Mouse (Mus musculus) brain, embryonic 14.5 days (tissue): ENCODE measurements at regions not wholly inside any gene's neighbourhood (a gene's known extent, or its start where the extent isn't known, plus 50 kb on each side); places are given as distances from the start of the nearest gene placed in this dataset.

ENCODE experiments used
- DNase-seq: peaks from one replicate; pipeline ENCODE4 v3.0.0-alpha.2; 2011; ENCODE audit warnings: low read depth
- CTCF ChIP-seq: fragments of 200-500 bp; IDR thresholded peaks from 2 replicates; pipeline ENCODE4 v1.5.1; 2012; ENCODE audit warnings: inconsistent platforms, mild to moderate bottlenecking, moderate library complexity, borderline replicate concordance; ENCODE audit not compliant: insufficient read depth, insufficient read length; ENCODE audit errors: extremely low read depth
- POLR2A ChIP-seq: fragments of 200-500 bp; IDR thresholded peaks from 2 replicates; pipeline ENCODE4 v1.6.1; 2012; ENCODE audit warnings: mild to moderate bottlenecking, inconsistent platforms, borderline replicate concordance; ENCODE audit not compliant: poor library complexity, insufficient read depth, insufficient read length, severe bottlenecking; ENCODE audit errors: extremely low read depth

DNA sequence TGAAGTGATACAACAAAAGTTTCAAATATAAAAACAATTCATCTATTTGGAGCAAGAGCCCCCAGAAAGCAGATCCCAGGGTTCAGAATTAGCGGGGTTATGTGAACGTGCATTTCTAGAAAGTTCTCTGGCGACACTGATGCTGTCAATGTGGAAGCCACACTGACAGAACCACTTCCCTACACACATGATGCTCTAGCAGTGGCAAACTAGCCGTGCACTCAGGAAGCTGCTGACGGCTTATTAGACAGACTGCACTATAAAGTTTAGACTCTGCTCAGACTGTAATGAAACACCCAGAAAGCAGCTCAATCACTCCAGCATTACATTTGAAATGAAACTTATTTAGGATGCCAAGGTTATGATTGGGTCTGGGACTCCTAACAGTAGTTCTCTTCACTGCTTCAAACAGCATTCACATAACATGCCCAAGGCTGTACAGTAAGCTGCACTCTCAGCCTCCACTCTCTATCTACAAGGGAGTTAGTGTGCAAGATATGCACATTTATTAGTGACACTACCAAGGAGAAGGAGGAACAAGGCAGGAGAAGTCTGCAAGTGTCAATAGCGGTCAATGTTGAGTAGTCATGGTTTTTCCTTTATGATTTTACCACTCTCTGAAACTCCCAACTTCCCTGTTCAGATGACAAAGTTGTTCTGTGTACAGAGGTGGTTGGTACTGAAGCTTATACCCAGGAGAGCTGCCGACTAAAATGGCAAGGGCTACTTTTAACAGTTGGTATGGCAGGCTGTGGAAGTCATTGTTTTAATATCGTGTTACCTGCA lies 71.9 kb upstream of the Myo10 start:
- TF ChIP-seq POLR2A, result no peak
- TF ChIP-seq CTCF, result no peak
- no peak for DNase-seq

DNA sequence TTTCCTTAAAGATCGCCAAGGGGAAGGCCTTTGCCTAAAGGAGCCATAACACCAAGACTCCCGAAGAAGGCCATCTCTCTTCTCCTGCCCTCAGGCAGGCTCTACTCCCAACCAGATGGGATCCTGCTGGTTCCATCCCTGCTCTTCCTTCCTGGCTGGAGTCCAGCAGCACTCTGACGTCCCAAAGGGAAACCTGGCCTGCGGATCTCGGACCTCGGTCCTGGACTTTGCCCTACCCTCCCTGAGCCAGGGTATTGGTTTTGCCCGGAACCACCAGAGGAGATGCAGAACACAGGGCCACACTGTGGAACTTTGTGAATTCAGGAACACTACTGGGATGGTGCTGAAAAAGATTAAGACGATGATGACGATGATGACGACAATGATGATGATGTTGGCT lies 67.4 kb upstream of the Myo10 start:
- no peak for DNase-seq
- TF ChIP-seq POLR2A (no peak), CTCF (no peak)

DNA sequence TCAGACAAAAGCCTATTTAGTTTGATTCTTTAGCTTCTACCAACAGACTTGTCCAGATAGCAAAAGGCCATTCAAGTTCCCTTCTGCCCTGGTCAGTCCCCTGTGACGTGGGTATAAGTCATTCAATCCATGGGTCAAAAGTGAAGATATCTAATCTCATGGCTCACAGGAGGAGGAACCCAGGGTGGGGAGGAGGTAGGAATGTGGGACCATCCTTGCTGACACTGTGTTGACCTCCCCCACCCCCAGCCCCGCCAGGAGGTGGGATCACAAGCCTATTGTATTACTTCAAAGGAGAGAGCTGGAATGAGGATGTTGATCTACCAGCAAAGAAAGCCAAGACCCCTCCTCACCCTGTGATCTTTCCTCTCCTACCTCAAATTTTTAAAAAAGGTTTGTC lies 66.5 kb upstream of the Myo10 start:
- TF ChIP-seq CTCF, result no peak
- no peak for TF ChIP-seq POLR2A
- no peak for DNase-seq

DNA sequence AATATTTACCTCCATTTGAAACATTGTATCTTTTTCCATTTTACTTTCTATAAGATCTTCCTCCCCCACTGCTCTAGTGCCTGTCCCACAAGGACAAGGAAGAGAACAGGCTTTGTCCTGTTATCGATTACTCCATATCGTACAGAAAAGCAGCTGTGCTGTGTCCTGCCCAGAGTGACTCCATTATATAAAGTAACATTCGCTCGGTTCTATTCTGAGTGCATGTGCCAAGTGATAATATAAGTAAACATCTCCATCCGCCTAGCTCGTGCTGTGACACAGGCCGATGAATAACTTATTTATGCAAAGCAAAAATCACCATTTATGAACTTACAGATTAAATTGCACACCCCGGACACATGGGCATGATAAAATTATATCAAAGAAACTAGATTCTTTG lies 64.8 kb upstream of the Myo10 start:
- TF ChIP-seq POLR2A, result no peak
- TF ChIP-seq CTCF, result no peak

DNA sequence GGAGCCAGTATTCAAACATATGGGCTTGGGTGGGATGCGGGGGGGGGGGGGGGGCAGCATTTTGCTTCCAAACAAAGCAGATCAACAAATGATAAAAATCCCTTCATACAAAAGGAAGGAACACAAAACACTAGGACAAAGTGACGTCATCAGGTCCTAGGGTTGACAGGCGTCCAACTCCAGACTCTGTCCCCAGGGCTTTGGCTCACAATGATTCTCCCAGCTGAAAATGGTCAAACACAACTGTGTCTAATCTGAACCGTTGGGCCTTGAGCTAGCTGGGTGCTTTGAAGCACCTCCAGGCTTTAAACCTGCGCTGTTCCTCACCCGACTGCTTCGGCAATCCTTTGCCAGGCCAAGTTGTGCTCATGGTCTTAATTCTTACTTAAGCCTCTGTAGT lies 64.1 kb upstream of the Myo10 start:
- DNase-seq, result no peak
- TF ChIP-seq POLR2A, result no peak
- no peak for TF ChIP-seq CTCF

More for the DNA sequence above, 64.8 kb upstream of the Myo10 start:
- no peak for DNase-seq

DNA sequence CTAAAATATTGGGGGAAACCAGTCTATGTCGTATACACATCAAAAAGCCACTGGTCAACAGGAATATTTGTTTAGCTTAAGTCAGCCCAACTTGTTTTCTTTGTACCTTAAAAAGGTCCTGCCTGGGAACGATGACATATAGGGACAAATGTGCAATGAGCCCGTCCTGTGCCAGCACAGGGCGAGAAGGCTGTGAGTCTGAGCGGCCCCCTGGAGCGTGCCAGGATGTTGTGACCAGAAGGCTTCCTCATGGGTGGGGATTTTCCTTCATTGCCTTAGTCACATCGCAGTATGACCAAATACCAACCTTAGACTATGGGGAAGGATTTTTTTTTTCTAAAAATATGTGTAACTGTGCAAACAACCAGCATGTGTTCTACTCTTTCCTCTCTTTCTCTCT lies 58.7 kb upstream of the Myo10 start:
- TF ChIP-seq CTCF, result no peak
- no peak for TF ChIP-seq POLR2A
- no peak for DNase-seq

DNA sequence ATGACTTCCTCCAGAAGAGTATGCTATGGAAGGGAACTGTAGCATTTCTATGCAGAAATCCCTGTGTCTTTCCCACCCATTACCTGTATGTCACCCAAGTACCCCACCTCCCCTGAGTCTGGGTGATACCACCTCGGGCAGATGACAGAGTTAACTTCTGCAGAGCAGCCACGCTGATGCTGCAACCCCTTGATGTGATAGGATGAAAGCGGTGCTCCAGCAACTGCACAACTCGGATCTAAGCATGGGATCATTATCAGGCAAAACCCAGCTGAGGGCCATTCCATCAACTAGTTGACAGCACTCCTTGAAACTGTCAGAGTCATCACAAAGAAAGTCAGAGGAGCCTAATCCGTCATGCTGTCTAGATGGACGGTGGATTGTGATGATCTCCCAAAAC lies 49.8 kb upstream of the Myo10 start:
- no peak for DNase-seq
- no peak for TF ChIP-seq CTCF
- TF ChIP-seq POLR2A, result no peak
